Mouse (Mus musculus) right cerebral cortex, postnatal 25 days (tissue): ENCODE measurements around the gene Itpkc.
"Not testable (repeated sequence)": the region's sequence is repeated elsewhere in the genome, so short reads cannot be mapped to it uniquely, and the experiment has no call there.

Source experiments
- DNase-seq: peaks from one replicate; pipeline ENCODE4 v3.0.0; 2022

The Itpkc gene

DNA sequence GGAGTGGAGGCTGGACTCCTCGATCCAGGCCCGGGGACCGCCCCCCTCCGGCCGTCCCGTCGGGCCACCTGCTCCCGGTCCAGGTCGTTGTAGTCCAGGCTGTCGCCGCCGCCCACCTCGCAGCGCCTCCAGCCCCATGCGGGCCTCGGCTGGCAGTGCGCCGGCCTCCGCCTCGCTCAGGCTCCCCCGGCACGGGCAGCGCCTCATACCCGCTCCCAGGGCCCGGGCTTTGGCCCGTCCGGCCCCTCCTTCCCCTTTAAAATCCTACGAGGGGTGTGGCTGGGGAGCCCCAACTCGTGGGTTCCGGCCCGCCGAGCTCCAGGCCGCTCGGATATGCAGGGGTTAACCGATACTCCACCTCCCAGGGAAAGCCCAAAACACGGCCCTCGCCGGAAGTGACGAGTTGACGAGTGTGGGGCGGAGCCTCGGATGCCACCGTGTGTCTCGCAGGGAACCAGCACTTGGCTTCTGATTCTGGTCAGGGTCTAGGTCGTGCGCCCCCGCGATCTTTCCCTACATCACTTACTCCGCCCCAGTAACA is at the start of gene Itpkc:
Gene Itpkc, minus strand, starts transcription at position 381 of the 541 bp plus-strand sequence.
- peak; percentile 94 for DNase-seq

- DNase-seq, result no peak
Measured at GRCm38 (mm10) chr7:27277191-27277590, 48.7 kb upstream of the Itpkc start.

- no peak for DNase-seq
Measured at GRCm38 (mm10) chr7:27276021-27276420, 47.6 kb upstream of the Itpkc start.

DNA sequence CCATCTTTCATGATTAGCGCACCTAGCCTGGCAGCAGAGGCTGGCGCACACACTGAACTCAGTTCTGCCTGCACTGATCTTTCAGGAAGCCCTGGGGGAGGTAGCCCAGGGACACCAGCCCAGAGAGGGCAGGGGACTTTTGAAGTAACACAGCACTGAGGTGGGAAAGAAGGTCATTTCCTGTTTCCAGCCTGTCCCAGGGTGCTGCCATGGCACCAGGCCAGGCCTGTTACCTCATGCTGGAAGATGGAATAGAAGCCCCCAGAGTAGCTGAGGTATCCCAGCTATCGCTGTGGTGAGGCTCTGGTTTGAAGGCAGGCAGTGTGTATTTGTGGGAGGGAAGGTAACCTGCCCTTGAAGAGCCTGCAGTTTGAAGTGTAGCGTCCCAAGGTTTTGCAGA is 46.5 kb upstream of the Itpkc start:
- DNase-seq, result no peak

- DNase-seq, result no peak
Measured at GRCm38 (mm10) chr7:27273739-27274351, 45.4 kb upstream of the Itpkc start.

DNA sequence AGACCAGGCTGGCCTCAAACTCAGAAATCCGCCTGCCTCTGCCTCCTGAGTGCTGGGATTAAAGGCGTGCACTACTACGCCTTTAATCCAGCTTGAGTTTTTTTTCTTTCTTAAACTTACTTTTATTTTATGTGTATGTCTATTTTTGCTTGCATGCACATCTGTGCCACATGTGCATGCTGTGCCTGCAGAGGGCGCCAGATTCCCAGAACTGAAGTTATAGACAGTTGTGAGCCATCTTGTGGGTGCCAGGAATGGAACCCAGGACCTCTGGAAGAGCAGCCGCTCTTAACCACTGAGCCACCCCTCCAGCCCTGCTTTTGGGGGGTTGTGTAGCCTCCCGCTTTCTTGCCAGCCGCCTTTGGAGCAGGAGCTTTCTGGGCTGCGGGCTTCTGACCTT is 43.0 kb upstream of the Itpkc start:
- no peak for DNase-seq

DNA sequence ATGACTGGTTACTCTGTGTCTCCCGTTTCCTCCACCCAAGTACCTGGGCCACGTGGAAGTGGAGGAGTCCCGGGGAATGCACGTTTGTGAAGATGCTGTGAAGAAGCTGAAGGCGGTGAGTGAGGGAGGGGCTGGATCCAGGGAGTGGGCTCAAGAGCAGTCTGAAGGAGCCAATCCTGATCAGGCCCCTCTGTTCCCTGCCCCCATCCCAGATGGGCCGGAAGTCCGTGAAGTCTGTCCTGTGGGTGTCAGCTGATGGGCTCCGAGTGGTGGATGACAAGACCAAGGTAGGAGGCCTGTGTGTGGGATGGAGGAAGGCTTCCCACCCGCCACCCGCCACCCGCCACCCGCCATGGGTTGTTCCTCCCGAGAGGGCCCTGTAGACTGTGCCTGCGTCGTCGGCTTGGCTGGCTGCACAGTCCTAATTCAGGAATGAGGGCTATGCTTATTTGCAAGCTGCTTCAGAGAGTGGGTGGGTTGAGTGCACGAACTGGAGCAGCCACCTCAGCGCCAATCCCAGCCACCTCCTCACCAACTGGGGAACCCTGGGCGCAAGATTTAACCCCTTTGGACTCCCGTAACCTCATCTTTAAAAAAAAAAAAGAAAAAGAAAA is 38.2 kb upstream of the Itpkc start:
- peak; percentile 87 for DNase-seq

- no peak for DNase-seq
Measured at GRCm38 (mm10) chr7:27264761-27265160, 36.3 kb upstream of the Itpkc start.

DNA sequence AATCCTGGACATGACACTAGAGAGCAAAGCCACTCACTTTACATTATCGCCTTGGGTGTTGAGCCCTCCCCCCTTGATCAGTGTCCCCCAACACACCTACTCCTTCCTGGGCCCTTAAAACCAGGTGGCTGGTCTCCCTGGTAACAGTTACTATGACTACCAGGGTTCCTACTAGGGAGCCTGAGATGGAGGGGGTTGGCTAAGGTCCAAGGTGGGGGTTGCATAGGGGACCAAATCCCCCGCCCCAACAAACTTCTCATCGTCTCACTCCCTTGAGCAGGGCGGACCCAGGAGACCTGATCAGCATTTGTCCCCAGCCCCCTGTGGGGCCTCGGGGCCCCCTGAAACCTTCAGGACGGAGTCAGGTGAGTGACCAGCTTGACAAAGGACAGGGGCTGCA is 33.4 kb upstream of the Itpkc start:
- DNase-seq, result no peak

DNA sequence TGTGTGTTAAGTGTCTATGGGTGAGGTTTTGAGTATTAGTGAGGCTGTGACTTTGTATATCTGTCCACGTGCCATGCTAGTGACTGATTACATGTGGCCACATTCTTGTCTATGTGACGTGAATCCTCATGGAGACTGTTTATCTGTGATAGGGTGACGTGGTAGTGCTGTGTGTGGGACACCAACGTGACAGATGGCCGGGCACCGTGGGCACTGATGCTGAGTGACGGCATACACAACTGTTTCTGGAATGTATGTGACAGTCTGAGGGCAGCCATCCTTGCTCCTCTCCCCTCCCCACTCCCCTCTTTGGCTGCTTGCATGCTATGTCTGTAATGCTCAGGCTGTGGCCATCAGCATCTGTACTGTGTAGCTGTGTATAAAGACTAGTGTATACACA is 32.4 kb upstream of the Itpkc start:
- peak; percentile 45 for DNase-seq

GRCm38 (mm10) chr7:27259771-27260170 is 31.3 kb upstream of the Itpkc start:
- DNase-seq, result no peak

- no peak for DNase-seq
Measured at GRCm38 (mm10) chr7:27259271-27259721, 30.8 kb upstream of the Itpkc start.

GRCm38 (mm10) chr7:27258205-27258899 is 29.9 kb upstream of the Itpkc start, which contains the start of gene Numbl:
TSS of gene Numbl (plus strand) at chr7:27258433.
- DNase-seq, result peak; percentile 89

- no peak for DNase-seq
Measured at GRCm38 (mm10) chr7:27257852-27258204, 29.4 kb upstream of the Itpkc start.

DNA sequence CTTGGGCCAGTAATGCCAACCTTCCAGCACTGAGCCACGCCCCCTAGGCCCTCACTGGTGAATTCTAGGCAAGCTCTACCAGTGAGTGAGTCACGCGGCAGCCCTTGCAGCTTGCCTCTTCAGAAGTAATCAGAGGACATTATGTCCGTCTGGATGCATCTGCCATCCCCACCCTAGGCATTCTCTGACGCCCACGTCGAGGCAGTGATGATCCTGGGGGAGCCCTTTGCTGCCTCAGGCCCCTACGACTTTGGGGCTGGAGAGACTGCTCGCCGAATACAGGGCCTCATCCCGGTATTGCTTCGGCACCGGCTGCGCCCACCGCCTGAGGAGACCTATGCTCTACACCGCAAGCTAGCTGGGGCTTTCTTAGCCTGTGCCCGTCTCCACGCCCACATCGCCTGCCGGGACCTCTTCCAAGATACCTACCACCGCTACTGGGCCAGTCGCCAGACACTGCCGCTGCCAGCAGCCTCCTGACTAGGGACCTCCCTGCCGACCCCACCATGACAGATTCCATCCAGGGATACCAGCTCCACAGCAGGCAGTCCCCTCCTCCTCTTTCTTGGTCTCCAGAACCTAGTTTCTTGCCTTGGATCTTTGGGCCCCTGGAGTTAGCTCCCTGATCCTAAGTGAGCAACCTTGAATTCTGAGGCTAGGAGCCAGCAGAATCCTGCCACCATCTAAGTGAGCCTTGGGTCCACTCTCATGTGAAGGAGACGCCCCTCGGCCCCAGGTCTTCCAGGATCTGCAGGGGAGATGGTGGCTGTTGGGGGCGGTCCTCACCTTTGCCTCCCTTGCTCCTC is 28.8 kb upstream of the Itpkc start:
- peak; percentile 81 for DNase-seq

- no peak for DNase-seq
Measured at GRCm38 (mm10) chr7:27255721-27256120, 27.3 kb upstream of the Itpkc start.

DNA sequence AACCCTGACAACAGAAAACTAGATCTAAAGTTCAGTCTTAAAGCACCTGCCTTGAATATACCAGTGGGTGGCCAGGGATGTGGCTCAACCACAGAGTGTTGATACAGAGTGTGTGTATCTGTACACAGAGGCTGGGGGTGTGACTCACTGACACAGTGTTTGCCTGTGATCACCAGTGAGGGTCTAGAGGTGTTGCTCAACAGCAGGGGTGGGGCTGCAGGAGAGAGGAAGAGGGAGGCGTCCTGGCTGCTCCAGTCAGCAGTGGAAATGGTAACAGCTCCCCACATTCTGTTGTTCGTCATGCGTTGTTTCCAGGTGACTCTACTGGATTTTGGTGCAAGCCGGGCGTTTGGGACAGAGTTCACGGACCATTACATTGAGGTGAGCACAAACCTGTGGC is 23.5 kb upstream of the Itpkc start:
- no peak for DNase-seq

GRCm38 (mm10) chr7:27249928-27250327 is 21.5 kb upstream of the Itpkc start:
- no peak for DNase-seq

- DNase-seq, result no peak
Measured at GRCm38 (mm10) chr7:27249146-27249545, 20.7 kb upstream of the Itpkc start.

- not testable (repeated sequence) for DNase-seq
Measured at GRCm38 (mm10) chr7:27244088-27244487, 15.6 kb upstream of the Itpkc start.

GRCm38 (mm10) chr7:27243211-27243610 is 14.8 kb upstream of the Itpkc start:
- no peak for DNase-seq

DNA sequence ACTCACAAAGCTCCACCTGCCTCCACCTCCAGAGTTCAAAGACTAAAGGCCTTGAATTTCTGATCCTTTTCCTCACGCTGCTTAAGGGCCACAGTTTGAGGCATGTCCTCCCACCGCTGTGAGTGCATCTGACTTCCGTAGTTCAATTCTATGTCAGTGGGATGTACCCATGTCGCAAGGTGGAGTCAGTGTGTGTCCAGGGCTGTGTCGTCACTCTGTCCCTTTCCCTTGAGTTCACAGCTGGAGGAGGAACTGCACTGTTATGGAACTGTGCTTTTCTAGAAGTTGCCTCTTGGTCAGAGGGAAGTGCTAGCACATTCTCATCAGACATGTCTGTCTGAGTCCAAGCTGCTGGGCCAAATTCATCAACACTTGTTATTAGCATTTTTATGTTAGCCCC is 10.1 kb upstream of the Itpkc start:
- no peak for DNase-seq

DNA sequence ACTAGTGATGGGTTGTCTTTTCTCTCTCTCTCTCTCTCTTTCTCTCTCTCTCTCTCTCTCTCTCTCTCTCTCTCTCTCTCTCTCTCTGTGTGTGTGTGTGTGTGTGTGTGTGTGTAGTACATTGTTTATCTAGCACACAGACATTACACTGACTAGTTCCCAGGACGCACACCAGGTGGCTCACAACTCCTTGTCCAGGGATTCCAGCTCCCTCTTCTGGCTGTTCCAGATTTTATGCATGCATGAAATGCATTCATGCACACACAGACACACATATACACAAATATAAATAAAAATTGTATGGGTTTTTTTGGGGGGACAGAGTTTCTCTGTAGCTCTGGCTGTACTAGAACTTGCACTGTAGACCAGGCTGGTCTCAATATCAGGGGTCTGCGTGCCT is 9.1 kb upstream of the Itpkc start:
- DNase-seq, result no peak
